Mouse (Mus musculus): Measurements from ENCODE around the gene Sept1. TPM values are rescaled to one million over a fixed set of nuclear protein-coding genes. Genes with fewer than 3 reads are reported as not detected.

Gene Sept1
- polyA plus RNA-seq (2016; fragmentation: Nextera tagmentation; extraction: Ambion mirVana): 31.8 and 32.7 TPM in 2 replicates

- peaks cover 40% of the 10 kb centered on the region for H3K4me1 ChIP-seq
- no peaks in the 10 kb centered on the region for H3K27me3 ChIP-seq (ENCODE audit: low read depth, poor library complexity, severe bottlenecking)
- peak within 1 kb of the TSS; percentile 100 for H3K27ac ChIP-seq (replicated peaks)
- WGBS: under 1% methylated on average over 64 of the region's 64 CpGs
- peaks cover 24% of the 10 kb centered on the region for H3K9me3 ChIP-seq (replicated peaks)
- DNase-seq (ENCODE audit: low spot score): peak; percentile 93
- peak within 1 kb of the TSS; percentile 98 for H3K4me3 ChIP-seq
- H3K36me3 ChIP-seq: peaks cover 71% of the 10 kb centered on the region
These were observed at the start of gene Sept1, which contains the start of gene Zfp553 for GRCm38 (mm10) chr7:127232622-127233367. Sept1 (minus strand) TSS chr7:127233130. Zfp553 (plus strand) TSS chr7:127233061.

- no peaks in the 10 kb centered on the region for H3K27me3 ChIP-seq (ENCODE audit: low read depth, poor library complexity, severe bottlenecking)
- H3K9me3 ChIP-seq (replicated peaks): peaks cover 9% of the 10 kb centered on the region; the same call in 1 of the 2 replicates
- WGBS: 92% methylated on average over 2 of the region's 2 CpGs
- peaks cover 19% of the 10 kb centered on the region for H3K4me1 ChIP-seq
- no peak for DNase-seq (ENCODE audit: low spot score)
- no peak overlapping the region for H3K27ac ChIP-seq (replicated peaks)
- H3K36me3 ChIP-seq: no peaks in the 10 kb centered on the region
- H3K4me3 ChIP-seq: no peak overlapping the region
These were observed 49.3 kb upstream of the Sept1 start for GRCm38 (mm10) chr7:127282190-127282589.

GRCm38 (mm10) chr7:127281114-127281513, 48.2 kb upstream of the Sept1 start:
- 81% methylated on average over 4 of the region's 4 CpGs for WGBS
- no peak overlapping the region for H3K27ac ChIP-seq (replicated peaks)
- no peak overlapping the region for H3K4me3 ChIP-seq
- H3K27me3 ChIP-seq (ENCODE audit: low read depth, poor library complexity, severe bottlenecking): no peaks in the 10 kb centered on the region
- peaks cover 25% of the 10 kb centered on the region for H3K4me1 ChIP-seq
- no peaks in the 10 kb centered on the region for H3K9me3 ChIP-seq (replicated peaks)
- no peaks in the 10 kb centered on the region for H3K36me3 ChIP-seq
- no peak for DNase-seq (ENCODE audit: low spot score)

GRCm38 (mm10) chr7:127280092-127280491, 47.2 kb upstream of the Sept1 start:
- peaks cover 25% of the 10 kb centered on the region for H3K4me1 ChIP-seq
- no peaks in the 10 kb centered on the region for H3K36me3 ChIP-seq
- no peaks in the 10 kb centered on the region for H3K27me3 ChIP-seq (ENCODE audit: low read depth, poor library complexity, severe bottlenecking)
- H3K9me3 ChIP-seq (replicated peaks): no peaks in the 10 kb centered on the region
- WGBS: 87% methylated on average over 3 of the region's 3 CpGs
- no peak for DNase-seq (ENCODE audit: low spot score)
- no peak overlapping the region for H3K27ac ChIP-seq (replicated peaks)
- no peak overlapping the region for H3K4me3 ChIP-seq

GRCm38 (mm10) chr7:127278311-127278710, 45.4 kb upstream of the Sept1 start:
- 26% methylated on average over 8 of the region's 8 CpGs for WGBS
- no peak overlapping the region for H3K4me3 ChIP-seq
- H3K9me3 ChIP-seq (replicated peaks): no peaks in the 10 kb centered on the region
- peak overlapping the region; percentile 49; the same call in 1 of the 2 replicates for H3K27ac ChIP-seq (replicated peaks)
- H3K4me1 ChIP-seq: peaks cover 33% of the 10 kb centered on the region
- H3K27me3 ChIP-seq (ENCODE audit: low read depth, poor library complexity, severe bottlenecking): no peaks in the 10 kb centered on the region
- peak; percentile 49 for DNase-seq (ENCODE audit: low spot score)
- H3K36me3 ChIP-seq: no peaks in the 10 kb centered on the region

- H3K36me3 ChIP-seq: peaks cover 13% of the 10 kb centered on the region
- WGBS: 80% methylated on average over 5 of the region's 5 CpGs
- DNase-seq (ENCODE audit: low spot score): no peak
- H3K27me3 ChIP-seq (ENCODE audit: low read depth, poor library complexity, severe bottlenecking): no peaks in the 10 kb centered on the region
- peaks cover 45% of the 10 kb centered on the region for H3K4me1 ChIP-seq
- H3K9me3 ChIP-seq (replicated peaks): no peaks in the 10 kb centered on the region; the same call in 1 of the 2 replicates
- H3K27ac ChIP-seq (replicated peaks): no peak overlapping the region
- H3K4me3 ChIP-seq: no peak overlapping the region
These were observed 43.6 kb upstream of the Sept1 start for GRCm38 (mm10) chr7:127276519-127276961.

GRCm38 (mm10) chr7:127273925-127274789, 41.2 kb upstream of the Sept1 start, which contains the start of gene Sephs2:
Sephs2 (minus strand) TSS chr7:127274055.
- H3K27ac ChIP-seq (replicated peaks): peak within 1 kb of the TSS; percentile 95
- H3K27me3 ChIP-seq (ENCODE audit: low read depth, poor library complexity, severe bottlenecking): no peaks in the 10 kb centered on the region
- WGBS: 3% methylated on average over 39 of the region's 39 CpGs
- H3K4me1 ChIP-seq: peaks cover 43% of the 10 kb centered on the region
- peaks cover 36% of the 10 kb centered on the region for H3K36me3 ChIP-seq
- peak within 1 kb of the TSS; percentile 75 for H3K4me3 ChIP-seq
- H3K9me3 ChIP-seq (replicated peaks): no peaks in the 10 kb centered on the region; the same call in 1 of the 2 replicates
- DNase-seq (ENCODE audit: low spot score): peak; percentile 89

- peaks cover 43% of the 10 kb centered on the region for H3K36me3 ChIP-seq
- H3K27me3 ChIP-seq (ENCODE audit: low read depth, poor library complexity, severe bottlenecking): no peaks in the 10 kb centered on the region
- no peak for DNase-seq (ENCODE audit: low spot score)
- peaks cover 3% of the 10 kb centered on the region; the same call in 1 of the 2 replicates for H3K9me3 ChIP-seq (replicated peaks)
- H3K27ac ChIP-seq (replicated peaks): peak overlapping the region; percentile 95
- H3K4me3 ChIP-seq: peak overlapping the region; percentile 75
- H3K4me1 ChIP-seq: peaks cover 35% of the 10 kb centered on the region
- 17% methylated on average over 50 of the region's 50 CpGs for WGBS
These were observed 40.4 kb upstream of the Sept1 start for GRCm38 (mm10) chr7:127273118-127273923.

GRCm38 (mm10) chr7:127272566-127272965, 39.6 kb upstream of the Sept1 start:
- Histone ChIP-seq H3K4me3 (peak overlapping the region; percentile 75), H3K27ac (replicated peaks) (no peak overlapping the region), H3K4me1 (peaks cover 30% of the 10 kb centered on the region), H3K36me3 (peaks cover 44% of the 10 kb centered on the region), H3K9me3 (replicated peaks) (peaks cover 5% of the 10 kb centered on the region; the same call in 1 of the 2 replicates), H3K27me3 (ENCODE audit: low read depth, poor library complexity, severe bottlenecking) (no peaks in the 10 kb centered on the region)
- 95% methylated on average over 15 of the region's 15 CpGs for WGBS
- no peak for DNase-seq (ENCODE audit: low spot score)

GRCm38 (mm10) chr7:127271093-127271492, 38.2 kb upstream of the Sept1 start:
- H3K9me3 ChIP-seq (replicated peaks): peaks cover 5% of the 10 kb centered on the region; the same call in 1 of the 2 replicates
- 94% methylated on average over 4 of the region's 4 CpGs for WGBS
- H3K36me3 ChIP-seq: peaks cover 44% of the 10 kb centered on the region

GRCm38 (mm10) chr7:127270666-127271065, 37.7 kb upstream of the Sept1 start:
- Histone ChIP-seq H3K36me3 (peaks cover 44% of the 10 kb centered on the region), H3K9me3 (replicated peaks) (peaks cover 5% of the 10 kb centered on the region; the same call in 1 of the 2 replicates), H3K4me3 (no peak overlapping the region), H3K4me1 (peaks cover 20% of the 10 kb centered on the region), H3K27me3 (ENCODE audit: low read depth, poor library complexity, severe bottlenecking) (no peaks in the 10 kb centered on the region), H3K27ac (replicated peaks) (no peak overlapping the region)
- 89% methylated on average over 5 of the region's 5 CpGs for WGBS
- no peak for DNase-seq (ENCODE audit: low spot score)

More at GRCm38 (mm10) chr7:127271093-127271492, 38.2 kb upstream of the Sept1 start:
- H3K4me1 ChIP-seq: peaks cover 20% of the 10 kb centered on the region
- H3K4me3 ChIP-seq: no peak overlapping the region
- DNase-seq (ENCODE audit: low spot score): no peak
- H3K27me3 ChIP-seq (ENCODE audit: low read depth, poor library complexity, severe bottlenecking): no peaks in the 10 kb centered on the region
- H3K27ac ChIP-seq (replicated peaks): no peak overlapping the region

- WGBS: 94% methylated on average over 2 of the region's 2 CpGs
- Histone ChIP-seq H3K36me3 (peaks cover 44% of the 10 kb centered on the region), H3K4me1 (peaks cover 20% of the 10 kb centered on the region), H3K27ac (replicated peaks) (no peak overlapping the region), H3K4me3 (no peak overlapping the region), H3K9me3 (replicated peaks) (peaks cover 5% of the 10 kb centered on the region; the same call in 1 of the 2 replicates), H3K27me3 (ENCODE audit: low read depth, poor library complexity, severe bottlenecking) (no peaks in the 10 kb centered on the region)
- no peak for DNase-seq (ENCODE audit: low spot score)
These were observed 37.3 kb upstream of the Sept1 start for GRCm38 (mm10) chr7:127270256-127270655.

All from midbrain, embryonic 10.5 days (tissue).